Mouse (Mus musculus) liver, embryonic 14.5 days (tissue): ENCODE data around the gene Ifi205. TPM values are rescaled to one million over a fixed set of nuclear protein-coding genes. Genes with fewer than 3 reads are reported as not detected.
"Not testable (repeated sequence)": the region's sequence is repeated elsewhere in the genome, so short reads cannot be mapped to it uniquely, and the experiment has no call there.

Experiments
- ATAC-seq: fragments of 200-750 bp; cut with Nextera tagmentation; 2 replicates; pipeline ENCODE4 v1.8.0; 2017; ENCODE audit warnings: moderate number of reproducible peaks, mild to moderate bottlenecking, moderate library complexity; ENCODE audit not compliant: insufficient read depth
- DNase-seq, 3 experiments: peaks; one replicate each; pipeline ENCODE4 v3.0.0-alpha.2; 2012 to 2013; ENCODE audit warnings: low read depth in 3 of 3, low spot score in 3 of 3
- H3K27ac ChIP-seq: fragments of 300-500 bp; sonication (generic); 2 replicates; pipeline ENCODE4 v1.5.1; 2014; ENCODE audit warnings: moderate library complexity, mild to moderate bottlenecking, control low read depth, inconsistent platforms
- H3K27me3 ChIP-seq: fragments of 300-500 bp; sonication (generic); 2 replicates; pipeline ENCODE4 v1.6.1; 2014; ENCODE audit warnings: mild to moderate bottlenecking, low read length, moderate library complexity; ENCODE audit not compliant: control insufficient read depth, insufficient read depth
- H3K36me3 ChIP-seq: fragments of 300-500 bp; sonication (generic); replicated peaks from 2 replicates; pipeline ENCODE4 v1.6.1; 2014; ENCODE audit warnings: low read depth; ENCODE audit not compliant: control insufficient read depth, insufficient read depth
- H3K4me1 ChIP-seq, 2 experiments: fragments of 200-500 bp in 1 of 2; fragments of 300-500 bp in 1 of 2; sonication (generic) in 1 of 2; replicated peaks; 2 replicates each; pipeline ENCODE4 v1.6.1; 2012 to 2014; ENCODE audit warnings: antibody characterized with exemption in 1 of 2, inconsistent platforms in 1 of 2, low read length in 1 of 2; ENCODE audit not compliant: control insufficient read depth in 2 of 2, insufficient read depth in 2 of 2
- H3K4me2 ChIP-seq: fragments of 300-500 bp; sonication (generic); 2 replicates; pipeline ENCODE4 v1.6.1; 2014; ENCODE audit warnings: low read depth, mild to moderate bottlenecking, control low read depth, moderate library complexity
- H3K4me3 ChIP-seq, 2 experiments: fragments of 200-500 bp in 1 of 2; fragments of 300-500 bp in 1 of 2; sonication (generic) in 1 of 2; 2 replicates each; pipeline ENCODE4 v1.5.1; 2012 to 2014; ENCODE audit warnings: low read depth in 2 of 2, low read length in 2 of 2, mild to moderate bottlenecking in 2 of 2, control low read depth in 1 of 2, inconsistent platforms in 1 of 2, moderate library complexity in 1 of 2; ENCODE audit not compliant: insufficient read depth in 1 of 2
- H3K9ac ChIP-seq: fragments of 300-500 bp; sonication (generic); replicated peaks from 2 replicates; pipeline ENCODE4 v1.6.1; 2014; ENCODE audit warnings: mild to moderate bottlenecking, control low read depth, moderate library complexity
- H3K9me3 ChIP-seq: fragments of 300-500 bp; sonication (generic); 2 replicates; pipeline ENCODE4 v1.6.1; 2016; ENCODE audit warnings: low read length, mixed read lengths; ENCODE audit not compliant: control insufficient read depth
- CTCF ChIP-seq: IDR thresholded peaks from 2 replicates; pipeline ENCODE4 v1.5.1; 2016; ENCODE audit warnings: antibody characterized with exemption, low read depth, control low read depth
- EP300 ChIP-seq: IDR thresholded peaks from 2 replicates; pipeline ENCODE4 v1.6.1; 2016; ENCODE audit warnings: antibody characterized with exemption, low read depth
- WGBS: fragments of 180-500 bp; shearing (Covaris S2); extraction: QIAGEN DNeasy Blood & Tissue Kit; methylation state at CpG from one replicate; pipeline ENCODE4 v1.1.7; 2014; ENCODE audit not compliant: insufficient replicate concordance; 5-methylcytosine and 5-hydroxymethylcytosine counted together
- polyA plus RNA-seq, 2 experiments: library from polyadenylated mRNA; depleted of rRNA in 1 of 2; stranded (reverse) in 1 of 2; unstranded in 1 of 2; fragments of >200 nt; fragmentation: Nextera tagmentation in 1 of 2; extraction: Ambion mirVana in 1 of 2; gene quantifications; 2 replicates each; pipeline versions ENCODE4 v1.2.1 to v1.2.3; 2012 to 2014

Gene Ifi205
- polyA plus RNA-seq, 2 experiments: 0.28 to 0.67 TPM

DNA sequence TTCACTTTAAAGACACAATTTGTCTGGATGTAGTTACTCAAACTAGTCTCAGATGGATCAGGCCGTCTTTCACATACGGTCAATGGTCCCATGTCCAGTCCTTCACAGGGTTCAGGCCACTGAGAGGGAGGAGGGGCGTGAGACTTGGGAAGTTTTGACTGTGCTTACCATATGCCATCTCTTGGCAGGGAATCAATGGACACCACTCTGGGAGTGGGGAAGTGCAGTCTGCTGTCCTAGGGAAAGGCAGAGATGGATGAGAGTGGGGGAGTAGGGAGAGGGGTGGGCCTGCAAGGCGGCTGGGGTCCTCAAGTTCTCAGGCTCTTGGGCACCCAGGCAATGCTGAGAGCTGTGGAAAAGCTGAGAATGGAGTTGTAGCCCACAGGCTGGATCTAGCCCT, 36.6 kb downstream of the Ifi205 start:
- Histone ChIP-seq H3K4me2 (no peak overlapping the region), H3K27ac (no peak overlapping the region), H3K27me3 (no peaks in the 10 kb centered on the region), H3K36me3 (no peaks in the 10 kb centered on the region), H3K4me1 (no peaks in the 10 kb centered on the region), H3K4me3 (no peak overlapping the region), H3K9ac (no peak overlapping the region), H3K9me3 (no peaks in the 10 kb centered on the region)
- DNase-seq (no peak), ATAC-seq (no peak)
- 65% methylated on average over 4 of the region's 4 CpGs for WGBS
- TF ChIP-seq CTCF: no peak

DNA sequence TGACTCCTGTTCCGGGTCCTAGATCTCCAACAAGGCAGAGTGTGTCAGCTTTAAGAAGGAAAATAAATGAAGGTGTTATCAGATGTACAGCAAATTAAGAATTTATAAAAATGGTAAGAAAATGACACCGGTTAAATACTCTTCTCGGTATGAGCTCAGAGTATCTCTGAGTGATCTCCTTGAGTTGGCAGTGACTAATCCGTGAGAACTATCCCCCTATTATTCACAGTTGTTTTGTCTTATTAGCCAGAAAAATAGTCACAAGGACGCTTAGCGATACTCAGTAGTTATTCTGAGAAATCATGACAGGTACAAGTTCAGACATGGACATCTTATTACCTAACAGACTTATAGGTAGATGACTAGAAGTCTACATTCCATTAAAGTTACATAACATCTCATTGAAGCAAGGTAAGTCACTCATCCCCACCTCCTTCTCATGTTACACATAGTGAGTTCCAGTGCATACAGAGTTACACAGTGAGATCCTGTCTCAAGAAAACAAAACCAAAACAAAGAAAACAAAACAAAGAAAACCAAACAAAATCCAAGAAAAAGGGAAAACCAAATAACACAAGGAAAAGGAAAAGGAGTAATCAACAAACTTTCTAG, 48.8 kb downstream of the Ifi205 start, which contains the start of gene Ifi202b:
Gene Ifi202b, minus strand, starts transcription at position 51 of the 612 bp plus-strand sequence.
- DNase-seq, H3K36me3 ChIP-seq, H3K4me3 ChIP-seq, H3K4me1 ChIP-seq, H3K9ac ChIP-seq, ATAC-seq, H3K9me3 ChIP-seq, H3K27ac ChIP-seq, H3K27me3 ChIP-seq, H3K4me2 ChIP-seq: not testable (repeated sequence)
- WGBS: 65% methylated on average over 6 of the region's 6 CpGs

DNA sequence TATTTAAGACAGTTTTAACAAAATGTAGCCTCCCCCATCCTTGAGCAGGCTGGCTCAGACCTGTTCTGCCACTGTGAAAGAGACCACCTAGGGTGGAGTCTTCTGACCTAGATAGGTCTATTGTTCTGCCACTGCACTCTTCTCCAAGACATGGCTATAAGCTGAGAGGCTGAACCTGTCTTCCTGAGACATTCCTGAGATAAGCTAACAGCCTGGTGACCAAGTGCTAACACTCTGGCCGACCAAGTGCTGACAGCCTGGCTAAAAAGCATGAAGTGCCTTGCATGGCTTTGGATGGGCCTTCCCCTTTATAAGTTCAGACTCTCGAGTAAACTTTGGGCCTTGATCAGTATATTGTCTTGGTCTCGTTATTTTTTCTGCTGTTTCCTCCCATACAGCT, 50.6 kb downstream of the Ifi205 start:
- not testable (repeated sequence) for H3K4me2 ChIP-seq, ATAC-seq, H3K9ac ChIP-seq, DNase-seq, H3K36me3 ChIP-seq, H3K4me1 ChIP-seq, H3K4me3 ChIP-seq, H3K27me3 ChIP-seq, H3K27ac ChIP-seq, H3K9me3 ChIP-seq
- 40% methylated on average over 3 of the region's 3 CpGs for WGBS

DNA sequence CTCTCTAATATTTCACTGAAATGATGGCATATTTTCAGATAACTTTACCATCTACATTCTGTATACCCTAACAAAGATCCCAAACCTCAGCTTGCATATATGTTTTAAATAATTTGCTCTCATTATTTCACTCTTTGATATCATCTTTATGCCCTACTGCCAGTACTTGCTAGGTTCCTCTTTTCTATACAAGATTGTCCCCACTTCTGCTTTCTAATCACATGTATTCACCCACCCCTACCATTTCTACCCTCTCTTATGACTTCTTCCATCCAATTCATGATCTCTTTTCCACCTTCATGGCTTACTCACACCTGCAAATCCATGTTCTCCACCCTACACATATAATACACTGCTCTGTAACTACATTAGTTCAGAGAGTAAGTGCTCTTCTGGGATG, 54.0 kb downstream of the Ifi205 start:
- Histone ChIP-seq H3K36me3 (no peaks in the 10 kb centered on the region), H3K4me2 (no peak overlapping the region), H3K4me3 (no peak overlapping the region), H3K9ac (no peak overlapping the region), H3K27ac (no peak overlapping the region), H3K27me3 (no peaks in the 10 kb centered on the region), H3K9me3 (no peaks in the 10 kb centered on the region), H3K4me1 (no peaks in the 10 kb centered on the region)
- TF ChIP-seq EP300 (no peak), CTCF (no peak)
- DNase-seq (no peak), ATAC-seq (no peak)

DNA sequence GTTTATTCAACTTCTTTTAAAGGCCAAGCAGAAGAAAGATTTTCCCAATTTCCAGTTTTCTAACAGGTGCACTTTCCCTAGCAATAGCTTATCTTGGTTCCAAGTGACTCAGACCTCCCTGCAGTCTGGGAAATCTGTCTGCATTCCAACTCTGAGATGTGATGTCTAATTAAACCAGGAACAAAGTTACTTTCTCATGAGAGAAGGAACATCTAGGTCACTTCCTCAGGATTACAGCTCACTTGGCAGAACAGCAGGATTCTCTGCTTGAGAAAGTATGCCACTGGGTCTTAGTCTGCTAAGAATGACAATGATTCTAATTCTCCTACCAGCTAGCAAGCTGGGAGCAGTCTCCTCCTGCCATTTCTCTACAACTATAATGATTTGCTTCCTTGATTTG, 58.5 kb downstream of the Ifi205 start:
- Histone ChIP-seq H3K27ac (no peak overlapping the region), H3K4me3 (no peak overlapping the region), H3K27me3 (no peaks in the 10 kb centered on the region), H3K36me3 (no peaks in the 10 kb centered on the region), H3K9ac (no peak overlapping the region), H3K4me2 (no peak overlapping the region), H3K9me3 (no peaks in the 10 kb centered on the region), H3K4me1 (no peaks in the 10 kb centered on the region)
- no peak for TF ChIP-seq EP300
- TF ChIP-seq CTCF: no peak
- ATAC-seq: no peak
- DNase-seq: no peak

Other genes with a start within 250 kb of the Ifi205 start
- 0.61 and 1.2 TPM in 2 replicates for gene Ifi211, start 118.8 kb downstream of the Ifi205 start, polyA plus RNA-seq (2012; rRNA removed)
- 1.5 and 1.6 TPM in 2 replicates for gene Ifi211, start 118.8 kb downstream of the Ifi205 start, polyA plus RNA-seq (2014; fragmentation: Nextera tagmentation; extraction: Ambion mirVana)
- gene Mndal, start 89.3 kb downstream of the Ifi205 start, polyA plus RNA-seq (2012; rRNA removed): 1.0 and 2.6 TPM in 2 replicates
- gene Mndal, start 89.3 kb downstream of the Ifi205 start, polyA plus RNA-seq (2014; fragmentation: Nextera tagmentation; extraction: Ambion mirVana): 2.0 and 2.8 TPM in 2 replicates
- gene Ifi203, start 89.1 kb downstream of the Ifi205 start, polyA plus RNA-seq (2012; rRNA removed): 1.1 and 1.4 TPM in 2 replicates
- gene Ifi203, start 89.1 kb downstream of the Ifi205 start, polyA plus RNA-seq (2014; fragmentation: Nextera tagmentation; extraction: Ambion mirVana): 2.1 and 2.9 TPM in 2 replicates
- gene Ifi202b, start 49.1 kb downstream of the Ifi205 start, polyA plus RNA-seq (2012; rRNA removed): not detected in 2 replicates
- not detected in 2 replicates for gene Ifi202b, start 49.1 kb downstream of the Ifi205 start, polyA plus RNA-seq (2014; fragmentation: Nextera tagmentation; extraction: Ambion mirVana)
- 0.06 and 0.10 TPM in 2 replicates for gene Olfr433, start 8.9 kb upstream of the Ifi205 start, polyA plus RNA-seq (2012; rRNA removed)
- gene Olfr433, start 8.9 kb upstream of the Ifi205 start, polyA plus RNA-seq (2014; fragmentation: Nextera tagmentation; extraction: Ambion mirVana): 0.03 and 0.08 TPM in 2 replicates
- not detected in 2 replicates for gene Olfr432, start 17.4 kb upstream of the Ifi205 start, polyA plus RNA-seq (2012; rRNA removed)
- gene Olfr432, start 17.4 kb upstream of the Ifi205 start, polyA plus RNA-seq (2014; fragmentation: Nextera tagmentation; extraction: Ambion mirVana): not detected in 2 replicates
- gene Olfr430, start 34.8 kb upstream of the Ifi205 start, polyA plus RNA-seq (2012; rRNA removed): not detected in 2 replicates
- not detected in 2 replicates for gene Olfr430, start 34.8 kb upstream of the Ifi205 start, polyA plus RNA-seq (2014; fragmentation: Nextera tagmentation; extraction: Ambion mirVana)
- gene Olfr429, start 52.5 kb upstream of the Ifi205 start, polyA plus RNA-seq (2012; rRNA removed): not detected in 2 replicates
- gene Olfr429, start 52.5 kb upstream of the Ifi205 start, polyA plus RNA-seq (2014; fragmentation: Nextera tagmentation; extraction: Ambion mirVana): not detected in 2 replicates
- not detected in 2 replicates for gene Olfr427, start 65.1 kb upstream of the Ifi205 start, polyA plus RNA-seq (2012; rRNA removed)
- not detected in 2 replicates for gene Olfr427, start 65.1 kb upstream of the Ifi205 start, polyA plus RNA-seq (2014; fragmentation: Nextera tagmentation; extraction: Ambion mirVana)
- gene Olfr231, start 89.4 kb upstream of the Ifi205 start, polyA plus RNA-seq (2012; rRNA removed): not detected in 2 replicates
- not detected in 2 replicates for gene Olfr231, start 89.4 kb upstream of the Ifi205 start, polyA plus RNA-seq (2014; fragmentation: Nextera tagmentation; extraction: Ambion mirVana)
- gene Olfr424, start 99.7 kb upstream of the Ifi205 start, polyA plus RNA-seq (2012; rRNA removed): not detected in 2 replicates
- not detected in 2 replicates for gene Olfr424, start 99.7 kb upstream of the Ifi205 start, polyA plus RNA-seq (2014; fragmentation: Nextera tagmentation; extraction: Ambion mirVana)
- not detected in 2 replicates for gene Olfr420, start 123.8 kb upstream of the Ifi205 start, polyA plus RNA-seq (2012; rRNA removed)
- 0.30 and 1.1 TPM in 2 replicates for gene Olfr420, start 123.8 kb upstream of the Ifi205 start, polyA plus RNA-seq (2014; fragmentation: Nextera tagmentation; extraction: Ambion mirVana)
- gene Spta1, start 141.0 kb upstream of the Ifi205 start, polyA plus RNA-seq (2012; rRNA removed): 23.1 and 38.7 TPM in 2 replicates
- 45.0 and 49.1 TPM in 2 replicates for gene Spta1, start 141.0 kb upstream of the Ifi205 start, polyA plus RNA-seq (2014; fragmentation: Nextera tagmentation; extraction: Ambion mirVana)
- not detected in 2 replicates for gene Olfr419, start 220.3 kb upstream of the Ifi205 start, polyA plus RNA-seq (2012; rRNA removed)
- gene Olfr419, start 220.3 kb upstream of the Ifi205 start, polyA plus RNA-seq (2014; fragmentation: Nextera tagmentation; extraction: Ambion mirVana): 0.16 and 0.27 TPM in 2 replicates